Mouse (Mus musculus) liver, embryonic 16.5 days (tissue): ENCODE data around the gene Golph3. TPM values are rescaled to one million over a fixed set of nuclear protein-coding genes. Genes with fewer than 3 reads are reported as not detected.

ENCODE experiments used
- ATAC-seq: fragments of 200-750 bp; cut with Nextera tagmentation; 2 replicates; pipeline ENCODE4 v1.8.0; 2017; ENCODE audit warnings: low read depth, mild to moderate bottlenecking, moderate number of reproducible peaks, moderate library complexity
- H3K27ac ChIP-seq: fragments of 300-500 bp; sonication (generic); 2 replicates; pipeline ENCODE4 v1.5.1; 2014; ENCODE audit warnings: mild to moderate bottlenecking, low read length
- H3K27me3 ChIP-seq: fragments of 300-500 bp; sonication (generic); 2 replicates; pipeline ENCODE4 v1.6.1; 2014; ENCODE audit warnings: low read depth, low read length, mixed read lengths; ENCODE audit not compliant: control insufficient read depth, insufficient read depth
- H3K36me3 ChIP-seq: fragments of 300-500 bp; sonication (generic); 2 replicates; pipeline ENCODE4 v1.6.1; 2014; ENCODE audit warnings: mild to moderate bottlenecking; ENCODE audit not compliant: control insufficient read depth, insufficient read depth
- H3K4me1 ChIP-seq: fragments of 300-500 bp; sonication (generic); 2 replicates; pipeline ENCODE4 v1.6.1; 2014; ENCODE audit warnings: low read depth, low read length, mixed read lengths; ENCODE audit not compliant: control insufficient read depth
- H3K4me2 ChIP-seq: fragments of 300-500 bp; sonication (generic); 2 replicates; pipeline ENCODE4 v1.6.1; 2014; ENCODE audit warnings: low read depth, low read length, mixed read lengths
- H3K4me3 ChIP-seq: fragments of 300-500 bp; sonication (generic); 2 replicates; pipeline ENCODE4 v1.5.1; 2014; ENCODE audit warnings: low read depth, mild to moderate bottlenecking, low read length
- H3K9ac ChIP-seq: fragments of 300-500 bp; sonication (generic); 2 replicates; pipeline ENCODE4 v1.6.1; 2014; ENCODE audit warnings: low read depth, low read length
- H3K9me3 ChIP-seq: fragments of 300-500 bp; sonication (generic); replicated peaks from 2 replicates; pipeline ENCODE4 v1.6.1; 2016; ENCODE audit warnings: low read length; ENCODE audit not compliant: control insufficient read depth
- WGBS: fragments of 180-500 bp; shearing (Covaris S2); extraction: QIAGEN DNeasy Blood & Tissue Kit; methylation state at CpG from one replicate; pipeline ENCODE4 v1.1.7; 2014; ENCODE audit not compliant: insufficient replicate concordance; 5-methylcytosine and 5-hydroxymethylcytosine counted together
- polyA plus RNA-seq: library from polyadenylated mRNA; unstranded; fragments of >200 nt; fragmentation: Nextera tagmentation; extraction: Ambion mirVana; gene quantifications from 2 replicates; pipeline ENCODE4 v1.2.1, GENCODE M21; 2015

Golph3 gene
- polyA plus RNA-seq, 1 experiment from 2014 or later, result 38.1 TPM

DNA sequence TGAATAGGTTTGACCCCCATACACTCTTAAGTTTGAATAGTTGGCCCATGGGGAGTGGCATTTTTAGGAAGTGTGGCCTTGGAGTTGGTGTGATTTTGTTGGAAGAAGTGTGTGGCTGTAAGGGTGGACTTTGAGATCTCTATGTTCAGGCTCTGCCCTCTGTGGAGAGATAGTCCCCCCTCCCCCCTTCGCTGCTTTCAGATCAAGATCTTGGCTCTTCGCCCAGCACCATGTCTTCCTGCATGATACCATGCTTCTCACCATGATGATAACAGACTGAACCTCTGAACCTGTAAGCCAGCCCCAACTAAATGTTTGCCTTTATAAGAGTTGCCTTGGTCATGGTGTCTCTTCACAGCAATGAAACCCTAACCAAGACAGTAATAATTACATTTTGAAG is 29.5 kb upstream of the Golph3 start:
- no peak for ATAC-seq
- H3K4me3 ChIP-seq, result no peak overlapping the region
- H3K4me1 ChIP-seq, result no peaks in the 10 kb centered on the region
- H3K27me3 ChIP-seq, result no peaks in the 10 kb centered on the region
- no peaks in the 10 kb centered on the region for H3K9me3 ChIP-seq
- H3K27ac ChIP-seq, result no peak overlapping the region
- H3K36me3 ChIP-seq, result no peaks in the 10 kb centered on the region
- 28% methylated on average over 2 of the region's 2 CpGs for WGBS
- no peak overlapping the region for H3K4me2 ChIP-seq
- H3K9ac ChIP-seq, result no peak overlapping the region

DNA sequence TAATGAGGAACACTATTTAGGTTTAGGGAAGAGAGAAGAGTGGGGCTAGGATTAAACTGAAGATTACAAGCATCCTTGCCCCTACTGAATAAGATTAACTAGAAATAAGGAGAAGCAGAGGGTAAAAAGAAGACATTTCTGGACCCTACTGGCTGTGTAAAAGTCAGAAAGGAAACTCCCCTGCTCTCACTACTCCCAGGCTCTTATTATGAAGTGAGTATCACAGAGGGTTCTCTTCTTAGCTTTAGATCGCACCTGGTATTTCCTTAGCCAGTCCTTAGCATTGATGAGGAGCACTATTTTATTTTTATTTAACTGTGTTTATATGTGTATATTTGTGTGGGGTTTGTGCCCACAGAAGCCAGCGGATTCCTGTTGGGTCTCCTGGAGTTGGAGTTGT is 25.0 kb upstream of the Golph3 start:
- Histone ChIP-seq H3K27me3 (no peaks in the 10 kb centered on the region), H3K9ac (no peak overlapping the region), H3K4me3 (no peak overlapping the region), H3K27ac (no peak overlapping the region), H3K9me3 (no peaks in the 10 kb centered on the region), H3K4me2 (no peak overlapping the region), H3K4me1 (no peaks in the 10 kb centered on the region), H3K36me3 (no peaks in the 10 kb centered on the region)
- WGBS, result 62% methylated on average over 2 of the region's 2 CpGs
- no peak for ATAC-seq

DNA sequence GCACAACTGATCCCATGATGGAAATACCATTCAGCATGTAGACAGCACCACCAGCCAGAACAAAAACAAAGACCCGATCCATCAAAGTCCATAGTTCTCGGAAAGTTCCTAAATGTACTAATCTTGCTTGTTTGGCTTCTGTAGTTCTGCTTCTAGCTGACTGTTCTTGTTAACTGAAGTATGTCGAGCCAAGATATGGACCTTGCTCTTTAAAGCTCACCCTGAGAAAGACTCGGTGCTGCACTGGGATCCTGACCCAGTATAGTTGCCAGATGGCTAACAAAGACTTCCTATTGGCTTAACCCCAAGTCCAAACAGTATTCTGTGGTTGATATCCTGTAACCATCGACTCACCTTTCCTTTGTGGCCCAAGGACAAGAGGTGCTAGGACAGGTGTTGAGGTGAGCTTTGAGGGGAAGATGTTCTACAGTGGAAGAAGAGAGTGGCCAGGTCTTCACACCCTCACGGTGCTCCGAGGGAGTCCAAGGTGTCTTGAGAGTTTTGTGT is 23.0 kb upstream of the Golph3 start:
- Histone ChIP-seq H3K27ac (no peak overlapping the region), H3K27me3 (no peaks in the 10 kb centered on the region), H3K9me3 (no peaks in the 10 kb centered on the region), H3K4me2 (no peak overlapping the region), H3K4me3 (no peak overlapping the region), H3K36me3 (no peaks in the 10 kb centered on the region), H3K4me1 (no peaks in the 10 kb centered on the region), H3K9ac (no peak overlapping the region)
- 61% methylated on average over 7 of the region's 7 CpGs for WGBS
- no peak for ATAC-seq

DNA sequence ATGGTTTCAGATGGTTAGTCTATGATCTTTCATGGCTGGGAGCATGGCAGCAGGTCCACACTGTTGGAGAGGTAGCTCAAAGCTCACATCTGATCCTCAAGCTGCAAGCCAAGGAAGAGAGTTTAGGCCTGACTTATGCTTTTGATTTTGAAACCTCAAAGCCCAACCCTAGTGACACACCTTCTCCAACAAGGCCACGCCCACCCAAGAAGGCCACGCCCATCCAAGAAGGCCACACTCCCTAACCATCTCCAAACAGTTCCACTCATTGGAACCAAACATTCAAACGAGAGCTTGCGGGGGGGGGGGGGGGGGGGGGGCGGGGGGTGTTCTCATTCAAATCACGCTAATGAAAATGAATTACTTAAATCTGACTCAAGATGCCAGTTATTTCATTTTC is 19.5 kb upstream of the Golph3 start:
- H3K9ac ChIP-seq, result no peak overlapping the region
- H3K4me3 ChIP-seq, result no peak overlapping the region
- H3K9me3 ChIP-seq, result no peaks in the 10 kb centered on the region
- H3K27ac ChIP-seq, result no peak overlapping the region
- H3K4me1 ChIP-seq, result peaks cover 8% of the 10 kb centered on the region
- no peaks in the 10 kb centered on the region for H3K36me3 ChIP-seq
- WGBS, result 63% methylated on average over 4 of the region's 6 CpGs
- no peak for ATAC-seq
- H3K4me2 ChIP-seq, result no peak overlapping the region
- no peaks in the 10 kb centered on the region for H3K27me3 ChIP-seq

DNA sequence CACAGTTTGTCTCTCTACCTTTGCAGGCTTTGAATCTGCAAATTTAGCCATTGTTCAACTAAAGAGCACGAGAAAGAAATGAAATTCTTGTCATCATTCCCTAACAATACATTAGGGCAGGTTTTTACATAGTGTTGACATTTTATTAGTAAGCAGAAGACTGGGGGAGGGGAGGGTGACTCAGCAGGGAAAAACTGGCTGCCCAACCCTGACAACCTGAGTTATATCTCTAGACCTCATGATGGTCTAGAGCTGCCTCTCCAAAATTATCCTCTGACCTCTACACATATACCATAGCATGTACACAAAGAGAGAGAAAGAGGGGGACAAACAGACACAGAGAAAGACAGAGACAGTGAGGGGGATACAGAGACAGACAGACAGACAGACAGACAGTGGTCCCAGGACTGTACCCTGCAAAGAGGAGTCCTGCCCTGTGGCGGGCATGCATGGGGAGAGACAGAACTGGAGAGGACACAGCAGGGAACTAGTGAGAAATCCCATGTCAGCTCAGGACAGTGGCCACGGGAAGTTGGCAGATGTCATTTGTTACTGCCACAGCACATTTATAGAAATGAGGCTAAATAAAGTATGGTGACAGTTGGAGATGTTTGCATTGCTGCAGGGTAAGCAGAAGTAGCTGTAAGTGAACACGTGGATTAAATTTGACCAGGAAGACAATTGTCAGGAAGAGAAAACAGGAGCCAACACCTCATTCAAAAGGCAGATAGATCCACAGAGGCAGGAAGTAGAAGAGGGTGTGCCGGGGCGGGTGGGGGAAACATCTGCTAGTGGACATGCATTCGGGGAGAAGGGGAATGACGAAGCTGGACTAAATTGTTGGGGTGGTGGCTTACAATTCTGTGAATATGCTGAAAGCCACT is 14.8 kb upstream of the Golph3 start:
- no peaks in the 10 kb centered on the region for H3K27me3 ChIP-seq
- H3K4me1 ChIP-seq, result peaks cover 15% of the 10 kb centered on the region
- ATAC-seq, result peak; percentile 83
- 18% methylated on average over 8 of the region's 8 CpGs for WGBS
- H3K4me3 ChIP-seq, result no peak overlapping the region
- 0 out of 2 replicates have a peak overlapping the region, but pooled peaks have one; percentile 29 for H3K9ac ChIP-seq
- no peaks in the 10 kb centered on the region for H3K36me3 ChIP-seq
- H3K9me3 ChIP-seq, result no peaks in the 10 kb centered on the region
- H3K27ac ChIP-seq, result peak overlapping the region; percentile 31; the same call in 1 of the 2 replicates
- H3K4me2 ChIP-seq, result peak overlapping the region; percentile 26; the same call in 1 of the 2 replicates

DNA sequence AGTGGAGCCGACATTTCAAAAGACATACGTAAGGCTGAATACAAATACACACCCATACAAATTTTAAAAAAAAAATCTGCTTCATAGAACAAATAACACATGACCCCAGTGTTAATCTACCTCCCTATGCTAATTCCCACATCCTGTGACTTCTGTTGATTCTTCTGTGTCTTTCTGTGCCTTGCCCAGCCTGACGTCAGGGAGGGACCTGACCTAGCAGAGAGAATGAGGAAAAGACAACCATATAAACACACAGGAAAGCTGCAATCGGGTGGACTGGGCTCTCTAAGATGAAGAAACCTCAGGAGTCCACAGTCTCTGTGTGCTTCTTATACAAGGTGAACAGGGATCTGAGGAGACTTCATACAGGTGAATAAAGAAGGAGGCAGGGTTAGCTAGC is 14.1 kb upstream of the Golph3 start:
- no peaks in the 10 kb centered on the region for H3K36me3 ChIP-seq
- H3K4me3 ChIP-seq, result no peak overlapping the region
- H3K9me3 ChIP-seq, result no peaks in the 10 kb centered on the region
- no peak for ATAC-seq
- H3K27ac ChIP-seq, result no peak overlapping the region
- no peak overlapping the region for H3K9ac ChIP-seq
- peaks cover 15% of the 10 kb centered on the region for H3K4me1 ChIP-seq
- 46% methylated on average over 4 of the region's 4 CpGs for WGBS
- H3K4me2 ChIP-seq, result no peak overlapping the region
- H3K27me3 ChIP-seq, result no peaks in the 10 kb centered on the region

DNA sequence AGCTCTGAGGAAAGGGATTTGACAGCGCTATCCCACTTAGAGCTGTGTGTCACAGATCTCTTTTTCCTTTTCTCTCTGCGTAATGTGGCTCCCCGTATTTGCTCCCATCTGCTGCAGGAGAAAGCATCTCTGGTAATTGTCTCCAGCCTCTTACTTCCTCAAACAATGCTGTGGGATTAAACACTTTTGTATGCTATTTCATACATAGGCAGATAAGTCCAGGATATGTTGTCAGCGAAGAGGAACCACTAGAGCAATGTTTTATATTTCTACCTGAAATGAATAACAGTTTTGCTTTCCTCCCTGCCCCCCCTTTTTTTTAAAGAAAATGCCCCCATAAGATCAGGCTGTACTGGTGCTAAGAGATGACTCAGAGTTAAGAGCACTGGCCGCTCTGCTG is 12.7 kb upstream of the Golph3 start:
- no peaks in the 10 kb centered on the region for H3K27me3 ChIP-seq
- H3K27ac ChIP-seq, result no peak overlapping the region
- no peaks in the 10 kb centered on the region for H3K9me3 ChIP-seq
- no peak overlapping the region for H3K4me3 ChIP-seq
- H3K36me3 ChIP-seq, result no peaks in the 10 kb centered on the region
- WGBS, result 78% methylated on average over 5 of the region's 5 CpGs
- H3K9ac ChIP-seq, result no peak overlapping the region
- H3K4me1 ChIP-seq, result peaks cover 15% of the 10 kb centered on the region
- H3K4me2 ChIP-seq, result no peak overlapping the region
- ATAC-seq, result no peak

DNA sequence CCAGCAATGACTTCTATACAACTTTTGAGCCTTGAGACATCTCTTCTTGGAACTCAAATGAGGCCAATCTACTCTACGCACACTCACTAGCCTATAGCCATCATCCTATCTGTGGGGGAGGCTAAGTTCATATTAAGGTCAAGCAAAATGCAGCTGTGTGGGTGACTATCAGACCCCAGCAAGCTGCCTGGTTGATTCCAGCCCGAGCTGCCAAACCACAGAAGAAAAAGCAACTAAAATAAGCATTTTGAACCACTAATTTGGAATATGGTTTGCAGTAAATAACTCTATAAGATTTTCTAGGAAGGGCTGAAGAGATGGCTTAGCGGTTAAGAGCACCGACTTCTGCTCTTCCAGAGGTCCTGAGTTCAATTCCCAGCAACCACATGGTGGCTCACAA is 10.6 kb upstream of the Golph3 start:
- Histone ChIP-seq H3K4me1 (peaks cover 15% of the 10 kb centered on the region), H3K4me2 (no peak overlapping the region)
- WGBS, result 46% methylated on average over 4 of the region's 4 CpGs

DNA sequence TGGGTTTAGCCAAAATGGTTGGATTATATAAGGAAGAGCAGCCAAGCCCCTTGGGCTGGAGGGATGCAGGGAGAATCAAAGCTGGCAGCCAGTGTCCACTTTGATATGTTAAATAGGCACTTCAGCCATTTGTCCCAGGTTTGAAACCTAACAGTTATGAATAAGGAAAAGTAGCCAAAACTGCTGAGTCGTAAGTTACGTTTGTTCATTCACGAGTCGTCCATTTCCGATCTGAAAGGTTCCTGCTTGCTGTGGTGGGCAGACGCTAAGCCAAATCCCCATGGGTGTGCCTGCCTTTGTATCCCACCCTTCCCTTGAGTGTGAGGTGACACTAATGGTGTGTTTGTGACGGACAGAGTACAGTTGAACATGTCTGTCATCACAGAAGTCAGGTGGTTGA is 9.8 kb upstream of the Golph3 start:
- no peaks in the 10 kb centered on the region for H3K27me3 ChIP-seq
- no peaks in the 10 kb centered on the region for H3K36me3 ChIP-seq
- ATAC-seq, result no peak
- H3K9me3 ChIP-seq, result no peaks in the 10 kb centered on the region
- WGBS, result 66% methylated on average over 7 of the region's 7 CpGs
- H3K9ac ChIP-seq, result no peak overlapping the region
- H3K4me1 ChIP-seq, result peaks cover 10% of the 10 kb centered on the region
- H3K4me2 ChIP-seq, result no peak overlapping the region
- no peak overlapping the region for H3K4me3 ChIP-seq
- no peak overlapping the region for H3K27ac ChIP-seq

More for the DNA sequence above, 10.6 kb upstream of the Golph3 start:
- H3K9me3 ChIP-seq, result no peaks in the 10 kb centered on the region
- H3K27ac ChIP-seq, result no peak overlapping the region
- H3K27me3 ChIP-seq, result no peaks in the 10 kb centered on the region
- no peak for ATAC-seq
- H3K9ac ChIP-seq, result no peak overlapping the region
- H3K4me3 ChIP-seq, result no peak overlapping the region
- no peaks in the 10 kb centered on the region for H3K36me3 ChIP-seq
